Mouse (Mus musculus): ENCODE measurements around the gene Gm10490. TPM values are rescaled to one million over a fixed set of nuclear protein-coding genes. Genes with fewer than 3 reads are reported as not detected.

Gm10490 gene
- polyA plus RNA-seq, 2 experiments = not detected

DNA sequence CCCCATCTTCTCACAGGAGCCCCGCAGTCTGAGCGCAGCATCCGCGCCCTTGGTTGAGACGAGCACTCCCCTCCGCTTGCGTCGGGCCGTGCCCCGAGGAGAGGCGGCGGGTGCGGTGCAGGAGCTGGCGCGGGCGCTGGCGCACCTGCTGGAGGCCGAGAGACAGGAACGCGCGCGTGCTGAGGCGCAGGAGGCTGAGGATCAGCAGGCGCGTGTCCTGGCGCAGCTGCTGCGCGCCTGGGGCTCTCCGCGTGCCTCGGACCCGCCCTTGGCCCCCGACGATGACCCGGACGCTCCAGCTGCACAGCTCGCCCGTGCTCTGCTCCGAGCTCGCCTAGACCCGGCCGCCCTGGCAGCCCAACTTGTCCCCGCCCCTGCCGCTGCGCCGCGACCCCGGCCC, 12.7 kb downstream of the Gm10490 start:
- Histone ChIP-seq H3K36me3 (ENCODE audit: control insufficient read depth, insufficient read depth, low read length) (no peaks in the 10 kb centered on the region), H3K4me2 (replicated peaks; ENCODE audit: low read depth, low read length, severe bottlenecking) (peak overlapping the region; percentile 37), H3K9ac (ENCODE audit: low read depth, low read length, severe bottlenecking) (no peak overlapping the region), H3K4me1 (ENCODE audit: control insufficient read depth, insufficient read depth, low read length) (no peaks in the 10 kb centered on the region), H3K4me3 (replicated peaks; ENCODE audit: low read length) (peak overlapping the region; percentile 21), H3K9me3 (ENCODE audit: control insufficient read depth, low read length) (no peaks in the 10 kb centered on the region), H3K27ac (replicated peaks; ENCODE audit: low read depth, low read length) (no peak overlapping the region), H3K27me3 (ENCODE audit: control insufficient read depth, insufficient read depth, low read length) (peaks cover 31% of the 10 kb centered on the region)
- 21% methylated on average over 25 of the region's 48 CpGs for WGBS
- no peak for ATAC-seq (ENCODE audit: low FRiP score, low read depth)
- DNase-seq (ENCODE audit: low spot score) = no peak
- TF ChIP-seq POLR2A (IDR thresholded peaks at IDR 0.05; ENCODE audit: borderline replicate concordance, extremely low read depth, insufficient read depth, insufficient read length) = no peak

DNA sequence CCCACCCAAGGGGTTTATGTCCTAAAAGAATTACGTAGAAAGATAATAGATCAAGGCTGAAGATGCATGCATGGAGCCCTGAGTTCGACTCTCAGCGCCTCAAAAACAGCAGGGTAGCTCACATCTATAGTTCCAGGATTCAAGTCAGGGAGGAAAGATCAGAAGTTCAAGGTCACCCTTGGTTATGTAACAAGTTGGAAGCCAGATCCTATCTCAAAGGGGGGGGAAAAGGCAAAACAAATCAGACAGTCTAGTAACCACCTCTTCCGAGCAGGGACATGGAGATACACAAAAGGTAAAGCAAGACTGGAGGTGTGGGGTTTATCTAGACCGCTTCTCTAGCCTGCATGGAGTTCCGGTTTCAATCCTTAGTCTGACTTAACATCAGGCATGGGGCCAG, 16.9 kb downstream of the Gm10490 start:
- H3K36me3 ChIP-seq (ENCODE audit: control insufficient read depth, insufficient read depth, low read length) = peaks cover 16% of the 10 kb centered on the region; the same call in 1 of the 2 replicates
- no peaks in the 10 kb centered on the region; the same call in 1 of the 2 replicates for H3K9me3 ChIP-seq (ENCODE audit: control insufficient read depth, low read length)
- H3K4me2 ChIP-seq (replicated peaks; ENCODE audit: low read depth, low read length, severe bottlenecking) = no peak overlapping the region
- no peaks in the 10 kb centered on the region for H3K4me1 ChIP-seq (ENCODE audit: control insufficient read depth, insufficient read depth, low read length)
- no peak overlapping the region for H3K27ac ChIP-seq (replicated peaks; ENCODE audit: low read depth, low read length)
- ATAC-seq (ENCODE audit: low FRiP score, low read depth) (no peak), DNase-seq (ENCODE audit: low spot score) (no peak)
- TF ChIP-seq POLR2A (IDR thresholded peaks at IDR 0.05; ENCODE audit: borderline replicate concordance, extremely low read depth, insufficient read depth, insufficient read length) = no peak
- peaks cover 23% of the 10 kb centered on the region for H3K27me3 ChIP-seq (ENCODE audit: control insufficient read depth, insufficient read depth, low read length)
- H3K4me3 ChIP-seq (replicated peaks; ENCODE audit: low read length) = no peak overlapping the region
- 64% methylated on average over 6 of the region's 6 CpGs for WGBS
- H3K9ac ChIP-seq (ENCODE audit: low read depth, low read length, severe bottlenecking) = no peak overlapping the region

GRCm38 (mm10) chrX:7927116-7927515, 17.8 kb downstream of the Gm10490 start:
- 21% methylated on average over 10 of the region's 10 CpGs for WGBS
- ATAC-seq (ENCODE audit: low FRiP score, low read depth) = no peak
- no peak for TF ChIP-seq POLR2A (IDR thresholded peaks at IDR 0.05; ENCODE audit: borderline replicate concordance, extremely low read depth, insufficient read depth, insufficient read length)

DNA sequence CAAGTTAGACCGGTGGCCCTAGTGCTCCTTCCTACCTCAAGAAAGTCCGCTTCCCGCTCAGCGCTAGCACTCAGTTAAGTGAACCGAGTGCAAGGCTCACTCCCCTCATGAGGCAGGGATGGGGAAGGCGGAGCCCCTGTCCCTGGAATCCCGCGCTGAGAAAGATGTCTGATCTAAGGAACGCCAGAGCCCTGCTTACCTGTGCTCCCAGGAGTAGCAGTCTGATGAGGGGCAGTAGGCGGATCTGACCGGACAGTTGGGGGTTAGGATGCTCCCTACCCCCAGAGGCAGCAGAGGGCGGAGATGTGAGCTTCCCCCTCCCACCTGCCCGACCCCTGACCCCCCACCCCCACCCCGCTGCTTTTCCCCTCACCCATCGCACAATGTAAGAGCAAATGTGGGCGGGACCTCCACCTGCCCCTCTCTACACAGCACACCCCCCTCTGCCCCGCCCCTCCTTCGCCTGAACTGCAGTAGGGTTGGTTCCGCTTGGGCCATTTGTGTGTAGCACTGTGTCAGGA, 19.0 kb downstream of the Gm10490 start, which contains the start of gene Eras:
Eras (minus strand) TSS at position 338 of the 521 bp plus-strand sequence.
- no peak for TF ChIP-seq POLR2A (IDR thresholded peaks at IDR 0.05; ENCODE audit: borderline replicate concordance, extremely low read depth, insufficient read depth, insufficient read length)
- DNase-seq (ENCODE audit: low spot score) = no peak
- no peak within 1 kb of the TSS for H3K4me2 ChIP-seq (replicated peaks; ENCODE audit: low read depth, low read length, severe bottlenecking)
- no peaks in the 10 kb centered on the region; the same call in 1 of the 2 replicates for H3K9me3 ChIP-seq (ENCODE audit: control insufficient read depth, low read length)
- H3K27ac ChIP-seq (replicated peaks; ENCODE audit: low read depth, low read length) = no peak within 1 kb of the TSS
- no peak for ATAC-seq (ENCODE audit: low FRiP score, low read depth)
- H3K36me3 ChIP-seq (ENCODE audit: control insufficient read depth, insufficient read depth, low read length) = peaks cover 22% of the 10 kb centered on the region; the same call in 1 of the 2 replicates
- no peaks in the 10 kb centered on the region for H3K4me1 ChIP-seq (ENCODE audit: control insufficient read depth, insufficient read depth, low read length)
- H3K9ac ChIP-seq (ENCODE audit: low read depth, low read length, severe bottlenecking) = no peak within 1 kb of the TSS
- WGBS = 16% methylated on average over 16 of the region's 19 CpGs
- H3K4me3 ChIP-seq (replicated peaks; ENCODE audit: low read length) = no peak within 1 kb of the TSS
- peaks cover 9% of the 10 kb centered on the region; the same call in 1 of the 2 replicates for H3K27me3 ChIP-seq (ENCODE audit: control insufficient read depth, insufficient read depth, low read length)

More at GRCm38 (mm10) chrX:7927116-7927515, 17.8 kb downstream of the Gm10490 start:
- H3K27ac ChIP-seq (replicated peaks; ENCODE audit: low read depth, low read length) = no peak overlapping the region
- H3K9me3 ChIP-seq (ENCODE audit: control insufficient read depth, low read length) = no peaks in the 10 kb centered on the region; the same call in 1 of the 2 replicates
- peaks cover 19% of the 10 kb centered on the region; the same call in 1 of the 2 replicates for H3K36me3 ChIP-seq (ENCODE audit: control insufficient read depth, insufficient read depth, low read length)
- no peak overlapping the region for H3K4me3 ChIP-seq (replicated peaks; ENCODE audit: low read length)
- H3K4me2 ChIP-seq (replicated peaks; ENCODE audit: low read depth, low read length, severe bottlenecking) = no peak overlapping the region
- H3K9ac ChIP-seq (ENCODE audit: low read depth, low read length, severe bottlenecking) = no peak overlapping the region
- H3K4me1 ChIP-seq (ENCODE audit: control insufficient read depth, insufficient read depth, low read length) = no peaks in the 10 kb centered on the region
- peaks cover 15% of the 10 kb centered on the region for H3K27me3 ChIP-seq (ENCODE audit: control insufficient read depth, insufficient read depth, low read length)
- no peak for DNase-seq (ENCODE audit: low spot score)

DNA sequence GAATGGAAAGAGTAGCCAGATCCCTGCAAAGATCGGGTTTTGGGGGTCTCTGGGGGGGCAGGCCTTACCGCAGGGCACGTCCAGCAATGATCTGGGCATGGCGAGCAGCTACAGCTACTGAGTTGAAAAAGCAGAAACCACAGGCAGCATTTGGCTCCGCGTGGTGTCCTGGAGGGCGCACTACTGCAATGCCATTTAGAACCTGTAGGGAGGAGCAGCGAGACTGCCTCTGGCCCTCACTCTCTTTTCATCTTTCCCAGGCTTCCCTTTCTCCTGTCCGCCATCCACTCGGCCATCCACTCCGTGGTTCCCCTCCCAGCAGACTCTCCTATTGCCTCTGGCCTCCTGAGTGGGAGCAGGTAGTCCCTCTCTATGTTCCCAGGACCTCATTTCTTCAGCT, 27.5 kb downstream of the Gm10490 start:
- Histone ChIP-seq H3K4me1 (ENCODE audit: control insufficient read depth, insufficient read depth, low read length) (no peaks in the 10 kb centered on the region), H3K4me2 (replicated peaks; ENCODE audit: low read depth, low read length, severe bottlenecking) (no peak overlapping the region), H3K9me3 (ENCODE audit: control insufficient read depth, low read length) (no peaks in the 10 kb centered on the region), H3K4me3 (replicated peaks; ENCODE audit: low read length) (no peak overlapping the region), H3K9ac (ENCODE audit: low read depth, low read length, severe bottlenecking) (no peak overlapping the region), H3K36me3 (ENCODE audit: control insufficient read depth, insufficient read depth, low read length) (peaks cover 20% of the 10 kb centered on the region; the same call in 1 of the 2 replicates), H3K27ac (replicated peaks; ENCODE audit: low read depth, low read length) (no peak overlapping the region), H3K27me3 (ENCODE audit: control insufficient read depth, insufficient read depth, low read length) (no peaks in the 10 kb centered on the region)
- DNase-seq (ENCODE audit: low spot score) (no peak), ATAC-seq (ENCODE audit: low FRiP score, low read depth) (no peak)
- 39% methylated on average over 9 of the region's 11 CpGs for WGBS
- no peak for TF ChIP-seq POLR2A (IDR thresholded peaks at IDR 0.05; ENCODE audit: borderline replicate concordance, extremely low read depth, insufficient read depth, insufficient read length)
